Mouse (Mus musculus) thymus, postnatal 4 days (tissue): ENCODE results near the gene Cttnbp2.

Source experiments
- DNase-seq: peaks from one replicate; pipeline ENCODE4 v3.0.0; 2021

The Cttnbp2 gene

DNA sequence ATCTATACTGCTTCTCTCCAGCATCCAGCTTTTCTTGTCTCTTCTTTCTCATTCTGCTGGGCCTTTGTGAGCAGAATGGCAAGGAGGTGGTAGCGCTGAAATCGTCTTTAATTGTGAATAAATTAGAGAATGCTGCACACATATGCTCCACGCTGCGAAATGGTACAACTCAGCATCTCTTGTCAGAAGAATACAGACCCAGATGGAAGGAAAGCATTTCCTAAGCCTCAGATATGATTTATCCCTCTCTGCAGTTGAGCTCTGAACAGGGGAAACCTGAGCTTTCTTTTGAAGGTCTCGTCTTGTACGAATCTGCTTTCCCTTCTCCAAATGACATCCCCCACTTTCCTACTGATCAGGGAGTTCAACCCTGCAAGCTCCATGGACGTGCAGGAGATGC is 48.4 kb downstream of the Cttnbp2 start:
- no peak for DNase-seq

DNA sequence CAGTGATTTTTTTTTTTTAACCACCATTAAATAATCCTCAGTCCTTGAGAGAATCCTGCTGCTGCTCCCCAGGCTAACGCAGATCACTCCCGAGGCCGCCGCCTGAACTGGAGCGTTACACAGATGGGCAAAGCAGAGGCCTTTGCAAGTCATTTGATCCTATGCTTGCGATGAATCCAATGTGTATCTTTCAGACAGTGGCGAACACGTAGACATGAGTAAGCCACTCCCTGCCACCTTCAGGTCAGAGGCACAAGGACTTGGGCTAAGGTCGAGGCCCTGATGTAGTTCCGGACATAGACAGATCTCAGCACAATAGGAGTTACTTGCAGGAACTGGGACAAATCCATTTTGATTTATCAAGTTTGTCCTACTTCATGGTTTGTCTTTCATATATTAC is 49.0 kb downstream of the Cttnbp2 start:
- DNase-seq, result no peak

DNA sequence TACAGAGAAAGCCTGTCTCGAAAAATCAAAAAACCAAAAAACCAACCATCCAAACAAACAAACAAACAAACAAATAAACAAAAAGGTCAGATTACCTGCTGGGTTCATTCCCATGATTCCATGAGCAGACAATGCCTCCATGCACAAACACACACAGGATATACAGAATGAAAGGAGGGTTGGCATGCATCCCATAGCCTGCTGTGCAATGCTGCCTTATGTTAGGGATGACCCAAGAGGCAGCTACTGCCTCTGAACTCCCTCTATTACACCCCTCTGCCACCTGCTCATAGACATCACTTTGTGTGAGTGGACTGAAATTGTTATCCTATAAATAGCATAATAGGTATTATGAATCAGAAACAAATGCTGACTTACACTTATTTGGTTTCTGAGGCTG is 55.0 kb downstream of the Cttnbp2 start:
- DNase-seq, result no peak

DNA sequence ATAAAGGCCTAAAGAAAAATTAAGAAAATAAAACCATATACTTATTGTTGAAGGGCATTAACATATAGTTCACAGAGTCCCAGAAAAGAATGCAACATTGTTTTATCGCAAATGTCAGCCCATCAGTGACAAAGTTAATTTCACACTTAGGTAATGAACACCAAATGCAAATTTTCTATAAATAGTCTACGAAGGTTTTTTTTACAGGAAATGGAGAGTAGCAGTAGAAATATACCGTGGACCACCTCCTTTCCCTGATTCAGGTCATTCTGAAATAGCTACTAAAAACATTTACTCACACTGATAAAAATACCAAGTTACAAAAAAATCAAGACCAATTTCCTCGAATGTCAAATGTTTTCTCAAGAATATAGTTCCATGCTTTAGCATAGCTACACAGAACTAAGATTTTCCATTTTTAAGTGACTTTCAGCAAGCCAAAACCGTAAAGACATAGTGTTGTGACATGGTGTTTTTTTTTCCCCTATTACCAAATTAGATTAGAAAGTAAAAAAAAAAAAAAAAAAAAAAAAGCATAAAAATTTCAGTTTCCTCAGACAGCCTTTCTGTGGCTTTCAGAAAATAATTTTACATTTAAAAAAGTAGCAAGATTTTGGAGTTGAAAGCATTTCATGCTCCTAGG is 64.0 kb downstream of the Cttnbp2 start:
- DNase-seq, result no peak

DNA sequence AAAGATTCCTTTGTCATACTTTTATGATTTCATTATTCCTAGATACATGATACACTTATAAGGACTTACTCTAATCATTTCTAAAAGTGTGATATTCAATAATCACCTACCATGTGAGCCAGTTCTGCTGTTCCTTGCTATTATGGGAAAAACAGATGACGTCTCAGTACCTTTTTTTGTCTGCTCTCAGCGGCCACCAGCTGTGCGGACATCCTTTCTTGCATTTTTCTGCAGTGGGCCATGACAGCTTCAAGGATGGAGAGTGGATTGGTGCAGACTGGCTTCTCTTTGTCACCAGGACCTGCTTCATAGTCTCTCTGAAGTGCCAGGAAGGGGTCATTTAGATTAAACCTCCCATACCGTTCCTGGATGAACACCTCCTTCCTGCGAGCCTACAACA is 66.6 kb downstream of the Cttnbp2 start:
- no peak for DNase-seq

DNA sequence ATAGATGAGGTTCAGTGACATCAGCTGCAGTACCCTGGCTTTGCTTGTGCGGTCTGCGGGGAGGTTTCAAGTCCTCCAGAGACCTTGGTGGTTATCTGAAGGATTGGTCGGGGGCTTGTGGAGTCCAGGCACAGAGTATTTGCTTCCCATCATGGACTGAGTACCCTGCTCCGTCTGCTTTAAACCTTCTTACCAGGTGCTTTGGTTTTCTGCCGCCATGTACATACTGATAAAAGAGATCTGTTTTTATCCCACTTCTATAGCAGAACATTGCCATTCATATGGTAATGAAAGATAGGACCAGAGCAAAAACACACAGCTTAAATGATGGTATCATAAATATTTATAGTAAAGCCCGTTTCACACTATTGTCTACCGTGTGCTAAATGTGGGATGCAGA is 67.7 kb downstream of the Cttnbp2 start:
- DNase-seq, result no peak

DNA sequence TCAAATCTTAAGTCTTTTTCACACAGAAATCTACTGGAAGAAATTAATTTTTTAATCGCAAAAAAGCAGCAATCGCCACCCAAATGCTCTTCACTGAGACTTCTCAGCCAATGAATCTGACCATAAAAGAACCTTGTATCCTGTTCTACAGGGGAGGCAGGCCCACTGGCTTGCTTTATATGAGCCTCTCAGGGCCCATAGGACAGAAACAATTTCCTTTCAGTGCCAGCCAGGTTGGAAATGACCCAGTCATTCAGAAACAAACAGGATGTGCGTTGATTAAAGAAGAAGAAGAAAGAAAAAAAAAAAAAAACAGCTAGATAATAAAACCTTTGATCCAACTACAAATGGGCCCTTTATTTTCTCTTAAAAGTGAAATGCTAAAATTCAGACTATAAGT is 68.3 kb downstream of the Cttnbp2 start:
- no peak for DNase-seq

DNA sequence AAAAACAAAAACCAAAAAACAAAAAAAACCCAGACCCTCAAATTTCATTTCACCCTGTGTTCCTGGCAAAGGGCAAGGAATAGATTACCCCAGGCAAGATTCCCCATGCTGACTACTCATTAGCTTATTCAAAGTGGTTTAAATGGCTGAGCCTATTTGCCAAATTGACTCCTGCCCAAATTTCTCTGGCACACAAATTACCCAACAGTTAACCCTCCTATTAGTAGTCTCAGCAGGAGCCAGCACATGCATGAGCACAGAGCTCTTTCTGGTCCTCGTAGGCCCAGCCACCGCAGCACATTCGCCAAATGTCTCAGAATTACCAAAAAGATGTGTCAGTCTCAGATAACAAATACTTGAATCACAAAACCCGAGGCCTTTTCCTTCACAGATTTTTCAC is 68.9 kb downstream of the Cttnbp2 start:
- DNase-seq, result no peak

DNA sequence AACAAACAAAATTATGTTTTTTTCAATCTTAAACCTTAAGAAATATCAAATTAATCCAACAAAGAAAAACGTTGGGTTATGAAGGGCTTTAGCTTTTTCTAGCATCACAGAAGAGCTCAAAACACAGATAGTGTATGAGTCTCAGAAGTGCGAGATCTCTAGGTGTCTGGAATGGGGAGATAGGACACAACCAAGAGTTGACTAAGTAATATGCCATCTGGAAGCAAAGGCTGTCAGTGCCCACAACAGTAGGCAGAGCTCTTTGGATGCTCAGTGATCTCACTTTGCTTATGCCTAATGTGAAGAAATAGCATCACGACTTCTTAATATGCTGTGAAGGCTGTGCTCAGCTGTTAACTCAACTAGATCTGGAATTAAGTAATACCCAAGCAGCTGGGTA is 72.3 kb downstream of the Cttnbp2 start:
- DNase-seq, result no peak

DNA sequence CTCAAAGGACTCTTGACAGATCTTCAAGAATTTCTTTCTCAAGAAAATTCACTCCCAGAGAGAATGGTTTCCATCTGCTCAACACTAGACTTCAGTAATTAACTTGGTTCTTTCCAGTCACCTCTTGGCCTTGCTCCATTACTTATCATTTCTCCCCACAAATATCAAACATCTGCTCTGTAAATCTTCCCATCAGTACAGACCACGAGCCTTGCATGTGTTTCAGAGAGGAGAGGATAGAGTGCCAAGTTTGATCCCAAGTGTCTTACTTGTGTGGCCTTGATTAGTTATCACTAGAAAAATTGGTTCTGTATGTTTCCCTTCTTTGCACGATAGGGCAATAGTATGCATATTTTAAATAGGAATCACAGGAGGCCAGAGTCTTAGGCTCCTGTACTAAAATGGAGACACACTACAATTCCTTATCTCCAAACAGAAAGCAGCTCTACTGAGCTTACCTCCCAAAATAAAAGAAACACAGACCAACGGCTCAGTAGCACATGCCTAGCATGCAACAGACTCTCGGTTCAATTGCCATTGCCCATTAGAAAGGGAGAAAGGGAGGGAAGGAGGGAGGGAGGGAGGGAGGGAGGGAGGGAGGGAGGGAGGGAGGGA is 73.6 kb downstream of the Cttnbp2 start:
- no peak for DNase-seq

DNA sequence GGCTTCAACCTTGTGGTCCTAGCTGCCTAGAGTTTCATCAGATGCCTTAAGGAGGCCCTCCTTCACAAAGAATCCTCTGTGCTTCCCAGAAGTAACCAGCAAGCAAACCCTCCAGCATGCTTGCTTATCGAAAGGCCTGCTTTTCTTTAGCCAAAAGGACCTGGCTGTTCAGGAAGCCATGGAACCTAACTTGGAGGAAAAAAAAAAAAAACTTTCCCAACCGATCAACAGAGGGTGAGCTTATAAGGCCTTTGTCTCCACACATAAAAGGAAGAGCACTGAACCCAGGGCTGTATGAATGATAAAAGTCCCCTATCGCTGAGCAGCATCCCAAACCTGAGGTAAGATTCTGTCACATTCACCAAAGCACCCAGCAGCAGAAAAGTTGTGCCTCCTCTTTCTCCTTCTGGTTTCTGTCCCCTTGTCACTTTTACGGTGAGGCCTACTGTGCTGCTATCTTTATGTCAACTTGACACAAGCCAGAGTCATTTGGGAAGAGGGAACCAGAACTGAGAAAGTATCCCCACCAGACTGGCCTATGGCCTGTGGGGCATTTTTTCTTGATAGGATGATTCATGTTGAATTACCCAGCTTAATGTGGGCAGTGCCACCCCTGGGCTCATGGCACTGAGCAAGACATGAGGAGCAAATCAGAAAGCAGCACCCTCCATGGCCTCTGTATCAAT is 78.4 kb downstream of the Cttnbp2 start:
- DNase-seq, result no peak

DNA sequence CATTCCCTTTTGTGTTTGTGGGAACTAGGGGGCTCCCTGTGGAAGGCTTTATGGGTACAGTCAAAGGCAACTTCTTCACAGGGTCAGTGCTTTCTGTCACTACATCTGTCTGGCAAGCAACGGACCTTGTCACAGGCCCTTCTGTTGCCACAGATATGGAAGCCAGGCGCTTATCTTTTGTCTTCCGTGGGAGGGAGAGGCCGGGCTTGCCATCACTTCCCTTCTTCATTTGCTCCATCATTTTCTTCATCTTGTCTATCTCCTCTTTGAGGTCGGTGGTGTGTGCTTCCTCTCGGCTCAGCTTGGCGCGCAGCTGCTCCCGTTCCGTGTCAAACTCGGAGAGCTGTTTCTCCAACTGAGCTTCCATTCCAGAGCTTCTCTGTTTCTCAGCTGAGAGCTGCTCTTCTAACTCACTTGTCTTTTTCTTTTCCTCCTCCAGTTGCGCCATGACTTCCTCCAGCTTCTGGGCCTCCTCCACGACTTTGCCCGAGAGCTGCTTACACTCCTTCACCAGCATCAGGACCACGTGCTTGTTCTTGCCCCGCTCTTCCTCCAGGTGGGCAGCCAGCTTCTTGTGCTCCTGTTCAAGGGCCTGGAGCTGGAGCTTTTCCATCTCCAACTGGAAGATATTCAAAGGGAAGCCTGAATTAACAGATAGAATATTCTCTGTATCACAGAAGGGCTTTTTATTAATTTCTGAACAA is 79.7 kb downstream of the Cttnbp2 start:
- DNase-seq, result no peak

DNA sequence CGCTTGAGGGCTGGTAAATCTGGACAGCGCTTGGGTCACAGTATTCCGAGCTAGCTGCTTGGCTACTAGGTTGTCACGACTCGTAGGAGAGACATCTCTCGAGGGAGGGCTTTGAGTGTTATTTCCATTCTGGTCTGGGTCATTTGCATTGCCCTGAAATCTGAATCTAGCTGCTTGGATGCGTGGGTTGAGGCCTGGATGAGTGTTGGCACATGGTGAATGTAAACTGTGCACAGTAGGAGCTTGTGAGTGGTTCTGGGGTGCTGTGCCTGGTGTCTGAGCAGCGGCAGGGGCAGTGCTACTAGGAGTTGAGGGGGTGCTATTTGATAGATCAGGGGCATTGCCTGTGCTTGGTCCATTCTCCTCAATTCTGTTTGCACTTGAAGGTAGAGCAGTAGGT is 80.3 kb downstream of the Cttnbp2 start:
- no peak for DNase-seq

DNA sequence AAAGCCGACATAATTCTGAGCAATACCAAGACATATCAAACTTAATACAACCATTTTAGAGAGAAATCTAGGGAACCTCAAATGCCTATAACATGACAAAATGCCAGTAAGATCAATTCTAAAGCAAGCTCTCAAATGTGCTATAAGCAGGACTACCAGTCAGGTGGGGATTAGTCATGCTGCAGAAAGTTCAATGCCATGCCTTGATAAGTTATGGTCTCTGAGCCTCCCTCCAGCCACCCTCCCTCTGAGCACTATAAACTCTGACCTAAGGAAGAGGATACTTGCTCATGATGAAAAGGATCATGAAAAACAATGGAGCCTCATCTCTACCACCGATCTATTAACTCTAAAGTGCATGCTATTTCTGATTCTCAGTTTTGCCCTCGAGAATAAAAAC is 82.3 kb downstream of the Cttnbp2 start:
- DNase-seq, result no peak

DNA sequence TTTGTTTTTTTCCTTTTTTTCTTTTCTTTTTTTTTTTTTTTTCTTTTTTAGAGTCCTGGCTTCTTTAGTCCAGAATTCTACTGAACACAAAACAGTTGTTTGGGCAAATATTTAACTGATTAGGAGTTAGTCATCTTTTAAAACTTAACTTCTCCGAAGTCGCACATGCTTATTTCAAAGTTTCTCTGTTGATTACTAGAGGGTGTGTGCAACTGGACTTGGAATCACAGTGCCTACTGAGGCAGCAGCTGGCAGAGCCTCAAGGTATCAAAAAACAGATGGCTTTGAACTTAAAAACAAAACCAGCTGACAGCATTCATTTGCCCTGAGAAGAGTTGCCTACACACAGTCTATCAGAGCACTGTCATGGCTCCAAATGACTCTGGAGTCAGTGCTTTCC is 82.8 kb downstream of the Cttnbp2 start:
- DNase-seq, result no peak

DNA sequence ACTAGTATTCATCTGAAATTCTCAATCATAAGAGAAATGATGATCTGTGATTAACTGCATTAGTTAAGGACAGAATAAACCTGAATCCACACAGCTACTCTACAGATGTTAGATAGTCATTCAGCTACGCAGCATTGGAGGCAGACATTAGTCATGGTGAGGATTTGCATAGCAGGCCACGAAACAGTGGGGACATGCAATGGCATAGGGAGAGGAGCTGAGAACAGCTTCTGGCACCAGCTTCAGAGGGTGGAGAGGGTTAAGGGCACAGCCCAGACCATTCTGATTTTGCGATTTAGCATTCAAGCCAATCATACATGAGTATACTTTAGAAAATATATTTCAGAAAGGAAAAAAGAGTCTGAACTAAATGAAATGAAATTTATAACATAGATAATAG is 84.6 kb downstream of the Cttnbp2 start:
- no peak for DNase-seq

DNA sequence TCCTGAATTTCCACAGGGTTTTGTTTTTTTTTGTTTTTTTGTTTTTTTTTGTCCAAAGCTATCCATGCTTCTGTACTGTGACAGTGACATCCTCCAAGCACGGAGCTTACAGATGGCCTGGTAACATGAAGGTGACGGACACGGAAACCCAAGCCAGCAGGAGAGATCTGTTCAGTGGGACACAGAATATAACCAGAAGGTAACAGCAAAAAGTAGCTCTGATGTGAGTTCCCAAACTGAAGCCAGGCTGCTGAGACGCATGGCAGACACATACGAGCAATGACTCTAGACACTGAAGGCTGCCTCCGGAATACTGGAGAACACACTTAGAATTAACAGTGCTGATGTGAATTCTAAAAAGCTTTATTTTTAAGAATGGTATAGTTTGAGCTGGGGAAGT is 89.8 kb downstream of the Cttnbp2 start:
- DNase-seq, result no peak

DNA sequence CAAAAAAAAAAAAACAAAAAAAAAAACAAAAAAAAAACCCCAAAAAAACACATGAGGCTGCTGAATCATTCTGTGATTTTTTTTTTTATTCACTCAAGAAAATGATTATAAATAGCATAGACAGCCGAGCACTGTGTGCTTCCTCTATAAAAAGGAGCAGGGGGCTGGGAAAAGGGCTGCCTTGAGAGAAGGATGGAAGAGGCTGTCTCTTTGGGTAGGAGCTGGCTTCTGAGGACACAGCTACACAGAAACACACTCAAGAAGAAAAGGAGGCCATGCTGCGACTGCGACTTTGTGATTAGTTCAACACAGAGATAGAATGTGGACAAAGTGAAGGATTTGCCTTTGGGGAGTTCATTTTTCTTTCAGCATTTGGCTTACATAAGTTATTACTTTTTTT is 90.3 kb downstream of the Cttnbp2 start:
- DNase-seq, result no peak

DNA sequence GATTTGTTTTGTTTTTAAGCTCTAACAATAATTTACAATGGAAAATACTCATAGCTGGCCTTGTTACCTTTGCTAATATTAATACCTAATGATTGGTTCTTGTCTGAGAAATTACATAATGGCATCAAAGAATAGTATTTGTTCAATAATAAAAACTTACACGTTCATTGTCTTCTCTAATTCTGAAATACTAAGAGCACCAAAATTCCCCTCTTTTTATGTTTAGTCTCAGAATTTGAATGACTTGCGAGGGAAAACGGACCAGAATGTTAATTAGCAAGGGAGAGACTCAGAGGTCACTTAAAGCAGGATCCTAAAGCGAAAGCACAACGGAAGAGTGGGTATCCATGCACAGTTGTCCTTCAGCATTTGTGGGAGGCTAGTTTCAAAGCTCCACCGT is 91.5 kb downstream of the Cttnbp2 start:
- DNase-seq, result no peak

DNA sequence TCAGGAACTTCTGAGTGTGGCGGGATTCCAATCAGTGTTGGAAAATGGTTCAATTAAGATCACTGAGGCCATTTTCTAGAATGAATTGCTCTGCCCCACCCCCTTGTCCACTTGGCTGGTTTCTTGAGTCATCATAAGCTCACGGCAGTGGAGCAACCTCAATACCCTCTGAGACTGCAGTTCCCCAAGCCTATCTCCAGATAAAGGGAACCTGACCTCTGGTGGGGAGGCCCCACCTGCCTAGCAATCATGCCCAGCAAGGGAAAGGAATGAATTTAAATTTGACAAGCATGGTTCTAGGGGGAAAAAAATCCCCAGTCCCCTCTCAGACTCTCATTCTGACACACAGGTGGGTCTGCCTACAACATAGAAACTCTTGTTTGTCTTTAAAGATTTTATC is 93.1 kb downstream of the Cttnbp2 start:
- no peak for DNase-seq

DNA sequence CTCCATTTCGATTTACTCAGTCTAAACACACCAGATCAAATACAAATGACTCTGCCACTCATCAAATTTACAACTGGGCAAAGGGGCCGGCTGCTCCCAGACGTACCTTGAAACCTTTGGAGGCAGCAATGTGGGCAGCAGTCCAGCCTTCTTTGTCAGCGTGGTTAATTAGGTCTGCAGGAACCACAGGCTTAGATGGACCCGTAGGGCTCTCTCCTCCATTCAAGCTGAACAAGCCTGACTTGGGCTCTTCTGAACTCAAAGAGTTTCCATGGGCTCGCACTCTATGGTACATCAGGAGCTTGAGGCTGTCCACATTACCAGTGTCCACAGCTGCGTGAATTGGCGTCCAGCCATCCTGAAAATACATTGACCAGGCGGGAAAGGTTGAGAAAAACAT is 94.0 kb downstream of the Cttnbp2 start:
- DNase-seq, result no peak

DNA sequence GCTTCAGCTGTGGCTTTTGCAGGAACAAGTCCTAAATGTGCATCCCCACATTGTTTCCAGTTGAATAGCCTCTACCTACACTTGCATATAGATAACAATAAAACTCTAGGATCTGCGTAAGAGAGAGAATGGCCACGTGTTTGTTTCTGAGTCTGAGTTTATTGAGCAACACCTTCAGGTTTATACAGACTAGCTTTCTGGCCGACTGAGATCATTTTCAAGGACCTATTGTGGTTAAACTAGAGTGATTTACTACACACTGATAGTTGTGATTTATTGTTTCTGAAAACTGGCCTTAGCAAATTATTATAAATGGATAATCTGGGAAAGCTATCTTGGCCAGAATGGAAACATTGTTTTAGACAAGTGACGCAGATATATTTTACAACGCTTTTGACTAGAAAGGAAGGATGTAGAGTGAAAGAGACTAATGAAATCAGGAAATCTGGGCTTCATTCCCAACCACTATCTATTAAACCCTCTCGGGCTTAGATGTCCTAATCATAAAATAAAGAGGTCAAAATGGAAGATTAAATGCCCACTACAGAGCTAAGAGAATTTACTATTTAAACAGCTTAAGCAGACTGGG is 96.7 kb downstream of the Cttnbp2 start:
- no peak for DNase-seq

DNA sequence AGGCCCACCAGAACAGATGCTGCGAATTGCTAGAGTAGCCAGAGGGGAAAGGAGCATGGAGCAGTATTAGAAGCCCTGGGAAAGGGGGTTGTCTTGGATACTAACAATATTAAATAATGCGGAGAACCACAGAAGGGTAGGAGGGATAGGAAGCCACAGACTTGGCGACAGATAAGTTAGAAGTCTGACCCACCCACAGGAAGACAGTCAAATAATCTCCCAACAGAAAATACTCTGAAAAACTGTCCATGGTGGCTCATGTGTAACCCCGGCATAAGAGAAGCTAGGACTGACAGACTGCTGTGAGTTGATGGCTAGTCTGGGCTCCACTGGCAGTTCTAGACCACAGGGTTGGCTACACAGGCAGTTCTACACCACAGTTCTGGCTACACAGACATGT is 98.7 kb downstream of the Cttnbp2 start:
- DNase-seq, result no peak
